Mouse (Mus musculus): ENCODE measurements around the gene Srrd. TPM values are rescaled to one million over a fixed set of nuclear protein-coding genes. Genes with fewer than 3 reads are reported as not detected.

Gene Srrd
- total and polyA plus RNA-seq, 3 experiments: 22.3 to 31.7 (median 27.1) TPM

GRCm38 (mm10) chr5:112324637-112325545, 17.9 kb downstream of the Srrd start (continued):
- TF ChIP-seq RAD21 (IDR thresholded peaks at IDR 0.05; ENCODE audit: low read depth, low read length) (no peak; the same call in 1 of the 2 replicates), JUND (conservative IDR thresholded peaks at IDR 0.05; ENCODE audit: low read depth, low read length) (no peak), POLR2AphosphoS2 (IDR thresholded peaks at IDR 0.05; ENCODE audit: low read depth, low read length) (peak; percentile 55; the same call in 1 of the 2 replicates)

GRCm38 (mm10) chr5:112323246-112323645, 19.6 kb downstream of the Srrd start:
- Histone ChIP-seq H3K79me2 (replicated peaks; ENCODE audit: control insufficient read depth, extremely low read depth, insufficient read depth, poor library complexity, severe bottlenecking) (peaks cover 17% of the 10 kb centered on the region), H3K27ac (ENCODE audit: insufficient read depth, low read depth) (no peak overlapping the region), H3K9ac (ENCODE audit: insufficient read depth, low read depth) (no peak overlapping the region), H3K4me1 (ENCODE audit: control insufficient read depth in 1 of 2, insufficient read depth in 2 of 2) (peaks cover 3 to 27% of the 10 kb centered on the region in 2 experiments; a peak in 3 of 4 replicates), H3K36me3 (replicated peaks in 1 of 2; ENCODE audit: control insufficient read depth in 1 of 2, insufficient read depth in 1 of 2, low read length in 1 of 2) (peaks cover 8 to 9% of the 10 kb centered on the region in 2 experiments), H3K4me2 (ENCODE audit: insufficient read depth, low read depth, poor library complexity, severe bottlenecking) (no peak overlapping the region), H3K9me3 (replicated peaks; ENCODE audit: low read length) (peaks cover 4% of the 10 kb centered on the region), H3K4me3 (replicated peaks in 1 of 3; ENCODE audit: low read depth in 2 of 3, low read length in 2 of 3, poor library complexity in 1 of 3) (no peak overlapping the region), H3K27me3 (replicated peaks) (peaks cover 26% of the 10 kb centered on the region)
- in situ Hi-C loops (cut with MboI; ENCODE audit: low pct_ligation_motif_present, low pct_unique_long_range_greater_than_20kb, low sequenced_read_pairs) (loop anchor here (10.0 kb wide), 1 partner anchor 48 kb away; the partner anchor contains the start of gene Tpst2), dilution Hi-C loops (cut with MboI; ENCODE audit: extremely low pct_ligation_motif_present, extremely low pct_unique_long_range_greater_than_20kb, low sequenced_read_pairs) (no loop called here)
- DNase-seq (ENCODE audit: extremely low read depth): no peak
- no peak for TF ChIP-seq E2F4 (IDR thresholded peaks at IDR 0.05; ENCODE audit: insufficient replicate concordance, low read depth, low read length)

- no peak overlapping the region for H3K9ac ChIP-seq (ENCODE audit: insufficient read depth, low read depth)
- H3K9me3 ChIP-seq (replicated peaks; ENCODE audit: low read length): peaks cover 4% of the 10 kb centered on the region
- H3K4me3 ChIP-seq (replicated peaks in 1 of 3; ENCODE audit: low read depth in 2 of 3, low read length in 2 of 3, poor library complexity in 1 of 3): no peak overlapping the region
- peaks cover 3 to 17% of the 10 kb centered on the region in 2 experiments; a peak in 2 of 4 replicates for H3K4me1 ChIP-seq (ENCODE audit: control insufficient read depth in 1 of 2, insufficient read depth in 2 of 2)
- peaks cover 26% of the 10 kb centered on the region for H3K27me3 ChIP-seq (replicated peaks)
- no peak overlapping the region for H3K27ac ChIP-seq (ENCODE audit: insufficient read depth, low read depth)
- no peak for TF ChIP-seq SIN3A (IDR thresholded peaks at IDR 0.05; ENCODE audit: low read length)
- TF ChIP-seq POLR2A (IDR thresholded peaks at IDR 0.05; ENCODE audit: low read depth, low read length): no peak
- TF ChIP-seq JUN (IDR thresholded peaks at IDR 0.05; ENCODE audit: insufficient read depth, low read depth, low read length): no peak
- TF ChIP-seq JUND (conservative IDR thresholded peaks at IDR 0.05; ENCODE audit: low read depth, low read length): no peak
- TF ChIP-seq CHD2 (IDR thresholded peaks at IDR 0.05; ENCODE audit: low read length): no peak
- TF ChIP-seq ETS1 (conservative IDR thresholded peaks at IDR 0.05; ENCODE audit: low read depth, low read length): no peak
- TF ChIP-seq EP300 (IDR thresholded peaks at IDR 0.05; ENCODE audit: low read length): no peak
- no peak for TF ChIP-seq CHD1 (IDR thresholded peaks at IDR 0.05; ENCODE audit: low read depth, low read length)
- no peak for TF ChIP-seq KAT2A (IDR thresholded peaks at IDR 0.05; ENCODE audit: insufficient replicate concordance, low read length)
- no peak for TF ChIP-seq MAX (IDR thresholded peaks at IDR 0.05; ENCODE audit: low read length)
- no peak for TF ChIP-seq TBP (conservative IDR thresholded peaks at IDR 0.05; ENCODE audit: low read depth, low read length)
- no peak for TF ChIP-seq ZKSCAN1 (IDR thresholded peaks at IDR 0.05; ENCODE audit: borderline replicate concordance, low read depth, low read length)
- TF ChIP-seq MYC (IDR thresholded peaks at IDR 0.05; ENCODE audit: low read depth, low read length): no peak
- no peak for TF ChIP-seq SMC3 (IDR thresholded peaks at IDR 0.05; ENCODE audit: low read depth, low read length)
- TF ChIP-seq NRF1 (IDR thresholded peaks at IDR 0.05; ENCODE audit: low read depth, low read length): no peak
- no peak for TF ChIP-seq E2F4 (IDR thresholded peaks at IDR 0.05; ENCODE audit: insufficient replicate concordance, low read depth, low read length)
- TF ChIP-seq POLR2AphosphoS2 (IDR thresholded peaks at IDR 0.05; ENCODE audit: low read depth, low read length): no peak
- TF ChIP-seq UBTF (IDR thresholded peaks at IDR 0.05; ENCODE audit: low read depth, low read length): no peak
- no peak for TF ChIP-seq BHLHE40 (IDR thresholded peaks at IDR 0.05; ENCODE audit: low read depth, low read length)
- TF ChIP-seq USF1 (IDR thresholded peaks at IDR 0.05; ENCODE audit: low read depth, low read length): no peak
- H3K36me3 ChIP-seq (replicated peaks in 1 of 2; ENCODE audit: control insufficient read depth in 1 of 2, insufficient read depth in 1 of 2, low read length in 1 of 2): peaks cover 0 to 1% of the 10 kb centered on the region in 2 experiments
- in situ Hi-C loops (cut with MboI; ENCODE audit: low pct_ligation_motif_present, low pct_unique_long_range_greater_than_20kb, low sequenced_read_pairs) (loop anchor here (10.0 kb wide), 1 partner anchor 47 kb away; the partner anchor contains the start of gene Tpst2), dilution Hi-C loops (cut with MboI; ENCODE audit: extremely low pct_ligation_motif_present, extremely low pct_unique_long_range_greater_than_20kb, low sequenced_read_pairs) (no loop called here)
- H3K79me2 ChIP-seq (replicated peaks; ENCODE audit: control insufficient read depth, extremely low read depth, insufficient read depth, poor library complexity, severe bottlenecking): 0 out of 2 replicates have a peak, but pooled peaks cover 1% of the 10 kb centered on the region
- no peak overlapping the region for H3K4me2 ChIP-seq (ENCODE audit: insufficient read depth, low read depth, poor library complexity, severe bottlenecking)
- DNase-seq (ENCODE audit: extremely low read depth): no peak
Measured at GRCm38 (mm10) chr5:112321376-112321775, 21.5 kb downstream of the Srrd start.
